Mouse (Mus musculus): ENCODE measurements around the gene Rassf6. TPM values are rescaled to one million over a fixed set of nuclear protein-coding genes. Genes with fewer than 3 reads are reported as not detected.
A peak's percentile ranks its signal among the peaks of the same experiment; 100 is the strongest.

The Rassf6 gene
- polyA plus RNA-seq, 1 experiment from 2014 or later, result 37.9 TPM

GRCm38 (mm10) chr5:90590676-90591075 is 49.8 kb downstream of the Rassf6 start:
- no peak overlapping the region for H3K27ac ChIP-seq (ENCODE audit: low read length)
- H3K4me3 ChIP-seq (ENCODE audit: low read length), result no peak overlapping the region
- H3K36me3 ChIP-seq (ENCODE audit: control insufficient read depth, insufficient read depth, low read length), result no peaks in the 10 kb centered on the region
- WGBS, result 87% methylated on average over 10 of the region's 10 CpGs
- H3K27me3 ChIP-seq (replicated peaks; ENCODE audit: control insufficient read depth, insufficient read depth, low read length), result no peaks in the 10 kb centered on the region
- H3K4me1 ChIP-seq (ENCODE audit: control insufficient read depth, insufficient read depth, low read length), result peaks cover 3% of the 10 kb centered on the region; the same call in 1 of the 2 replicates
- no peak for ATAC-seq
- no peaks in the 10 kb centered on the region for H3K9me3 ChIP-seq (ENCODE audit: control insufficient read depth, low read length)
- no peak overlapping the region for H3K4me2 ChIP-seq (ENCODE audit: low read depth, low read length)
- H3K9ac ChIP-seq (ENCODE audit: low read depth, low read length), result no peak overlapping the region

- Histone ChIP-seq H3K27ac (ENCODE audit: low read length) (no peak overlapping the region), H3K9ac (ENCODE audit: low read depth, low read length) (peak overlapping the region; percentile 61), H3K4me3 (ENCODE audit: low read length) (peak overlapping the region; percentile 49), H3K27me3 (replicated peaks; ENCODE audit: control insufficient read depth, insufficient read depth, low read length) (no peaks in the 10 kb centered on the region), H3K4me1 (ENCODE audit: control insufficient read depth, insufficient read depth, low read length) (peaks cover 3% of the 10 kb centered on the region; the same call in 1 of the 2 replicates), H3K36me3 (ENCODE audit: control insufficient read depth, insufficient read depth, low read length) (no peaks in the 10 kb centered on the region), H3K4me2 (ENCODE audit: low read depth, low read length) (peak overlapping the region; percentile 72), H3K9me3 (ENCODE audit: control insufficient read depth, low read length) (no peaks in the 10 kb centered on the region)
- WGBS, result 23% methylated on average over 25 of the region's 25 CpGs
- peak; percentile 64 for ATAC-seq
Observed at GRCm38 (mm10) chr5:90588708-90589595, 51.5 kb downstream of the Rassf6 start.

GRCm38 (mm10) chr5:90588104-90588503 is 52.4 kb downstream of the Rassf6 start:
- Histone ChIP-seq H3K27me3 (replicated peaks; ENCODE audit: control insufficient read depth, insufficient read depth, low read length) (no peaks in the 10 kb centered on the region), H3K4me3 (ENCODE audit: low read length) (no peak overlapping the region), H3K36me3 (ENCODE audit: control insufficient read depth, insufficient read depth, low read length) (no peaks in the 10 kb centered on the region), H3K9ac (ENCODE audit: low read depth, low read length) (no peak overlapping the region), H3K4me2 (ENCODE audit: low read depth, low read length) (no peak overlapping the region), H3K27ac (ENCODE audit: low read length) (no peak overlapping the region), H3K4me1 (ENCODE audit: control insufficient read depth, insufficient read depth, low read length) (peaks cover 3% of the 10 kb centered on the region; the same call in 1 of the 2 replicates), H3K9me3 (ENCODE audit: control insufficient read depth, low read length) (no peaks in the 10 kb centered on the region)
- 93% methylated on average over 5 of the region's 5 CpGs for WGBS
- no peak for ATAC-seq

- H3K4me1 ChIP-seq (ENCODE audit: control insufficient read depth, insufficient read depth, low read length), result peaks cover 3% of the 10 kb centered on the region; the same call in 1 of the 2 replicates
- H3K36me3 ChIP-seq (ENCODE audit: control insufficient read depth, insufficient read depth, low read length), result no peaks in the 10 kb centered on the region
- H3K9ac ChIP-seq (ENCODE audit: low read depth, low read length), result no peak overlapping the region
- H3K4me3 ChIP-seq (ENCODE audit: low read length), result no peak overlapping the region
- ATAC-seq, result no peak
- no peaks in the 10 kb centered on the region for H3K27me3 ChIP-seq (replicated peaks; ENCODE audit: control insufficient read depth, insufficient read depth, low read length)
- no peaks in the 10 kb centered on the region for H3K9me3 ChIP-seq (ENCODE audit: control insufficient read depth, low read length)
- no peak overlapping the region for H3K27ac ChIP-seq (ENCODE audit: low read length)
- WGBS, result 81% methylated on average over 5 of the region's 5 CpGs
- H3K4me2 ChIP-seq (ENCODE audit: low read depth, low read length), result no peak overlapping the region
Observed at GRCm38 (mm10) chr5:90586511-90586910, 53.9 kb downstream of the Rassf6 start.

GRCm38 (mm10) chr5:90584799-90585198 is 55.7 kb downstream of the Rassf6 start:
- no peaks in the 10 kb centered on the region for H3K9me3 ChIP-seq (ENCODE audit: control insufficient read depth, low read length)
- no peak for ATAC-seq
- WGBS, result 82% methylated on average over 7 of the region's 7 CpGs
- no peak overlapping the region for H3K27ac ChIP-seq (ENCODE audit: low read length)
- no peak overlapping the region for H3K4me3 ChIP-seq (ENCODE audit: low read length)
- no peak overlapping the region for H3K4me2 ChIP-seq (ENCODE audit: low read depth, low read length)
- H3K27me3 ChIP-seq (replicated peaks; ENCODE audit: control insufficient read depth, insufficient read depth, low read length), result no peaks in the 10 kb centered on the region
- peaks cover 3% of the 10 kb centered on the region; the same call in 1 of the 2 replicates for H3K4me1 ChIP-seq (ENCODE audit: control insufficient read depth, insufficient read depth, low read length)
- no peaks in the 10 kb centered on the region for H3K36me3 ChIP-seq (ENCODE audit: control insufficient read depth, insufficient read depth, low read length)
- H3K9ac ChIP-seq (ENCODE audit: low read depth, low read length), result no peak overlapping the region

GRCm38 (mm10) chr5:90582179-90582578 is 58.3 kb downstream of the Rassf6 start:
- Histone ChIP-seq H3K27me3 (replicated peaks; ENCODE audit: control insufficient read depth, insufficient read depth, low read length) (no peaks in the 10 kb centered on the region), H3K27ac (ENCODE audit: low read length) (no peak overlapping the region), H3K4me3 (ENCODE audit: low read length) (no peak overlapping the region), H3K4me1 (ENCODE audit: control insufficient read depth, insufficient read depth, low read length) (no peaks in the 10 kb centered on the region), H3K9ac (ENCODE audit: low read depth, low read length) (no peak overlapping the region), H3K36me3 (ENCODE audit: control insufficient read depth, insufficient read depth, low read length) (no peaks in the 10 kb centered on the region), H3K9me3 (ENCODE audit: control insufficient read depth, low read length) (no peaks in the 10 kb centered on the region), H3K4me2 (ENCODE audit: low read depth, low read length) (no peak overlapping the region)
- no peak for ATAC-seq
- 76% methylated on average over 6 of the region's 6 CpGs for WGBS

- no peaks in the 10 kb centered on the region for H3K27me3 ChIP-seq (replicated peaks; ENCODE audit: control insufficient read depth, insufficient read depth, low read length)
- WGBS, result 89% methylated on average over 9 of the region's 9 CpGs
- no peaks in the 10 kb centered on the region for H3K36me3 ChIP-seq (ENCODE audit: control insufficient read depth, insufficient read depth, low read length)
- no peak overlapping the region for H3K27ac ChIP-seq (ENCODE audit: low read length)
- ATAC-seq, result no peak
- no peak overlapping the region for H3K9ac ChIP-seq (ENCODE audit: low read depth, low read length)
- H3K4me1 ChIP-seq (ENCODE audit: control insufficient read depth, insufficient read depth, low read length), result no peaks in the 10 kb centered on the region
- H3K4me3 ChIP-seq (ENCODE audit: low read length), result no peak overlapping the region
- no peaks in the 10 kb centered on the region for H3K9me3 ChIP-seq (ENCODE audit: control insufficient read depth, low read length)
- no peak overlapping the region for H3K4me2 ChIP-seq (ENCODE audit: low read depth, low read length)
Observed at GRCm38 (mm10) chr5:90579556-90579955, 60.9 kb downstream of the Rassf6 start.

GRCm38 (mm10) chr5:90577751-90578150 is 62.7 kb downstream of the Rassf6 start:
- Histone ChIP-seq H3K4me1 (ENCODE audit: control insufficient read depth, insufficient read depth, low read length) (no peaks in the 10 kb centered on the region), H3K9me3 (ENCODE audit: control insufficient read depth, low read length) (no peaks in the 10 kb centered on the region), H3K4me2 (ENCODE audit: low read depth, low read length) (no peak overlapping the region), H3K9ac (ENCODE audit: low read depth, low read length) (no peak overlapping the region), H3K4me3 (ENCODE audit: low read length) (no peak overlapping the region), H3K36me3 (ENCODE audit: control insufficient read depth, insufficient read depth, low read length) (no peaks in the 10 kb centered on the region), H3K27me3 (replicated peaks; ENCODE audit: control insufficient read depth, insufficient read depth, low read length) (no peaks in the 10 kb centered on the region), H3K27ac (ENCODE audit: low read length) (no peak overlapping the region)
- 44% methylated on average over 9 of the region's 9 CpGs for WGBS
- no peak for ATAC-seq

GRCm38 (mm10) chr5:90571216-90571615 is 69.2 kb downstream of the Rassf6 start:
- WGBS, result 24% methylated on average over 3 of the region's 3 CpGs

More at GRCm38 (mm10) chr5:90571216-90571615, 69.2 kb downstream of the Rassf6 start:
- Histone ChIP-seq H3K9ac (ENCODE audit: low read depth, low read length) (no peak overlapping the region), H3K36me3 (ENCODE audit: control insufficient read depth, insufficient read depth, low read length) (no peaks in the 10 kb centered on the region), H3K4me1 (ENCODE audit: control insufficient read depth, insufficient read depth, low read length) (no peaks in the 10 kb centered on the region; the same call in 1 of the 2 replicates), H3K27me3 (replicated peaks; ENCODE audit: control insufficient read depth, insufficient read depth, low read length) (no peaks in the 10 kb centered on the region), H3K4me3 (ENCODE audit: low read length) (no peak overlapping the region), H3K9me3 (ENCODE audit: control insufficient read depth, low read length) (no peaks in the 10 kb centered on the region), H3K4me2 (ENCODE audit: low read depth, low read length) (no peak overlapping the region), H3K27ac (ENCODE audit: low read length) (no peak overlapping the region)
- no peak for ATAC-seq

Data from intestine, embryonic 16.5 days (tissue).